Mouse (Mus musculus): Measurements from ENCODE around the gene 1500009C09Rik.

DNA sequence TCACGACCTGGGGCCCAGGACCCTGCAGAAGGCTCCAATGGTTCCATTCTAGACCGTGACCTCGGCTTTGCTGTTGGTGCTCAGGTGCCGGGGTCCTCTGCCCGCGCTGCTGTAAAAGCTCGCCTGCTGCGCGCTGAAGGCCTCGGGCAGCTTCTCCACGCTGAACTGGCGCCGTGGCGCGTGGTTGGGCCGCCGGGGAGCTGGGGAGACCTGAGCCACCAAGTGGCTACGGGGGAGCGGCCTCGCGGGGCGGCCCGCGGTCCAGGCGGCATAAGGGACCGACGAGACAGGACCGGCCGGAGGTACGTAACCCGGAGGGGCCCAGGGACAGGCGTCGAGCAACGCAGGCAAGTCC is 45.1 kb upstream of the 1500009C09Rik start:
- TF ChIP-seq CTCF (IDR thresholded peaks at IDR 0.05) (no peak), EP300 (IDR thresholded peaks at IDR 0.05; ENCODE audit: insufficient read depth, low read depth, low read length) (no peak)
